Mouse (Mus musculus) neural tube, embryonic 11.5 days (tissue): ENCODE measurements around the gene Btrc. TPM values are rescaled to one million over a fixed set of nuclear protein-coding genes. Genes with fewer than 3 reads are reported as not detected.
A peak's percentile ranks its signal among the peaks of the same experiment; 100 is the strongest.
"Not testable (repeated sequence)": the region's sequence is repeated elsewhere in the genome, so short reads cannot be mapped to it uniquely, and the experiment has no call there.

Experiments
- ATAC-seq: fragments of 200-750 bp; cut with Nextera tagmentation; 2 replicates; pipeline ENCODE4 v1.8.0; 2017; ENCODE audit warnings: moderate number of reproducible peaks, mild to moderate bottlenecking, moderate TSS enrichment, moderate library complexity; ENCODE audit not compliant: insufficient read depth, low FRiP score, low TSS enrichment
- DNase-seq: peaks from one replicate; pipeline ENCODE4 v3.0.0-alpha.2; 2015; ENCODE audit warnings: low spot score
- H3K27ac ChIP-seq: fragments of 300-500 bp; sonication (generic); 2 replicates; pipeline ENCODE4 v1.5.1; 2014; ENCODE audit warnings: low read depth, mild to moderate bottlenecking, low read length
- H3K27me3 ChIP-seq: fragments of 300-500 bp; sonication (generic); 2 replicates; pipeline ENCODE4 v1.6.1; 2014; ENCODE audit warnings: mild to moderate bottlenecking, low read length, mixed read lengths; ENCODE audit not compliant: control insufficient read depth, insufficient read depth
- H3K36me3 ChIP-seq: fragments of 300-500 bp; sonication (generic); 2 replicates; pipeline ENCODE4 v1.6.1; 2014; ENCODE audit warnings: mild to moderate bottlenecking, low read length, moderate library complexity, mixed read lengths; ENCODE audit not compliant: control insufficient read depth, insufficient read depth
- H3K4me1 ChIP-seq: fragments of 300-500 bp; sonication (generic); 2 replicates; pipeline ENCODE4 v1.6.1; 2014; ENCODE audit warnings: low read length, mixed read lengths; ENCODE audit not compliant: control insufficient read depth, insufficient read depth
- H3K4me2 ChIP-seq: fragments of 300-500 bp; sonication (generic); 2 replicates; pipeline ENCODE4 v1.6.1; 2014; ENCODE audit warnings: low read depth, mild to moderate bottlenecking, moderate library complexity
- H3K4me3 ChIP-seq: fragments of 300-500 bp; sonication (generic); 2 replicates; pipeline ENCODE4 v1.5.1; 2014; ENCODE audit warnings: low read depth, low read length
- H3K9ac ChIP-seq: fragments of 300-500 bp; sonication (generic); 2 replicates; pipeline ENCODE4 v1.6.1; 2014; ENCODE audit warnings: mild to moderate bottlenecking, low read length
- H3K9me3 ChIP-seq: fragments of 300-500 bp; sonication (generic); 2 replicates; pipeline ENCODE4 v1.6.1; 2016; ENCODE audit warnings: low read length; ENCODE audit not compliant: control insufficient read depth
- WGBS: fragments of 180-500 bp; shearing (Covaris S2); extraction: QIAGEN DNeasy Blood & Tissue Kit; methylation state at CpG from one replicate; pipeline ENCODE4 v1.1.7; 2014; 5-methylcytosine and 5-hydroxymethylcytosine counted together
- polyA plus RNA-seq: library from polyadenylated mRNA; unstranded; fragments of >200 nt; fragmentation: Nextera tagmentation; extraction: Ambion mirVana; gene quantifications from 2 replicates; pipeline ENCODE4 v1.2.1, GENCODE M21; 2014

The Btrc gene
- polyA plus RNA-seq, 1 experiment from 2014 or later, result 68.4 TPM

DNA sequence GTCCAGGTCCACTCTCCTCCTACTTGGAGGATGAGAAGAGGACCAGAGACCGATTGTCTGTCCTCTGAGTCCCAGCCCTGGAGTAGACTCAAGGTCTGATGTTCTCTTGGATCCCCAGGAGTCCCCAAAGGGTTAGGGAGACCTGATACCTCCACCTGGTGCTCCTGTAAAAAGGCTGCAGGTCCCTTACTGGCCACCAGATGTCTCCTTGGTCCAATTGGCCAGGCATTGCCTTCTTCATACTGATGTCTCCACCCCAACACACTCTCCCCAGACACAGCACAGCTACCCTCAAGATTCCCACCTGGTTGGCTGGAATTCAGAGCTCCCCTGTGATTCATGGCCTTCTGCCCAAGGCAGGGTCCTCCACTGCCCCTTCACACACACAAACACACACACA, 174.0 kb downstream of the Btrc start:
- Histone ChIP-seq H3K4me3 (no peak overlapping the region), H3K9ac (no peak overlapping the region), H3K36me3 (no peaks in the 10 kb centered on the region), H3K9me3 (no peaks in the 10 kb centered on the region), H3K27me3 (peaks cover 25% of the 10 kb centered on the region), H3K27ac (no peak overlapping the region), H3K4me1 (peaks cover 24% of the 10 kb centered on the region), H3K4me2 (no peak overlapping the region)
- ATAC-seq, result no peak
- DNase-seq, result no peak
- 50% methylated on average over 1 of the region's 1 CpGs for WGBS

DNA sequence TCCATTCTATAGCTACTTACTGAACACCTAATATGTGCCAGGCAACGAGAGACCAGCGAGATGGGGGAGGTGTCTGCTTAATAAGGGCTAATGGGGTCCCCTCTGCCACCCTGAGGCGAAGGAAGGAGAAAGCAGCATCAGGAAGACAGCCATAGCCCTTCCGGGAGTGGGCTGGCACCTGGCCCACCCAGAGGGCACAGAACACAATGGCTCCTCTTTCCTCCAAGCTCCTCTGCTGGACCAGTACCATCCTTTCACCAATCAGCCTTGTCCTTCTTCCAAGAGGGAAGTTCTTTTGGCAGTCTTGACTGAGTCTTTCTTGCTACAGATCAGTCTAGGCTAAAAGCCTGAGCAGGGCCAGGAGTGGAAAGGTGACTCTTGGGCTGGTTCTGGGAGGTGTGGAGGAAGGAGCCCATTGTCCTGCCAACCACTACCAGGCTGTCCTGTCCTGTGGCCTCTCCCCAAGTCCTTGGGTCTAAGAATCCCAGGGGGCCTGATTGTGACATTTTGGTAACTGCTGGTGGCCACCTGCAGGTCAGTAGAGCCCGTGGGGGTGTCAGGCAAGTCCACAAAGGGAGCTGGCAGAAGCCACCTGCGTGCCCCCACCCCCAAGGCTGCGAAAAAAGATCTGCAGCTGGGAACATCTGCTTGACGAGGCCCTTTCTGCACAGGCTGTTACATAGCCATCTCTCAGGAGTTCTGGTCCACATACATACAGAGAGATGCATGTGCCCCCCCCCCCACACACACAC, 177.3 kb downstream of the Btrc start:
- Histone ChIP-seq H3K9ac (0 out of 2 replicates have a peak overlapping the region, but pooled peaks have one; percentile 48), H3K4me2 (peak overlapping the region; percentile 58), H3K4me1 (peaks cover 21% of the 10 kb centered on the region), H3K9me3 (no peaks in the 10 kb centered on the region), H3K36me3 (no peaks in the 10 kb centered on the region), H3K4me3 (peak overlapping the region; percentile 32; the same call in 1 of the 2 replicates), H3K27me3 (peaks cover 46% of the 10 kb centered on the region), H3K27ac (no peak overlapping the region)
- 0 out of 2 replicates have a peak, but pooled peaks have one; percentile 17 for ATAC-seq
- DNase-seq, result no peak
- WGBS, result 32% methylated on average over 8 of the region's 8 CpGs

DNA sequence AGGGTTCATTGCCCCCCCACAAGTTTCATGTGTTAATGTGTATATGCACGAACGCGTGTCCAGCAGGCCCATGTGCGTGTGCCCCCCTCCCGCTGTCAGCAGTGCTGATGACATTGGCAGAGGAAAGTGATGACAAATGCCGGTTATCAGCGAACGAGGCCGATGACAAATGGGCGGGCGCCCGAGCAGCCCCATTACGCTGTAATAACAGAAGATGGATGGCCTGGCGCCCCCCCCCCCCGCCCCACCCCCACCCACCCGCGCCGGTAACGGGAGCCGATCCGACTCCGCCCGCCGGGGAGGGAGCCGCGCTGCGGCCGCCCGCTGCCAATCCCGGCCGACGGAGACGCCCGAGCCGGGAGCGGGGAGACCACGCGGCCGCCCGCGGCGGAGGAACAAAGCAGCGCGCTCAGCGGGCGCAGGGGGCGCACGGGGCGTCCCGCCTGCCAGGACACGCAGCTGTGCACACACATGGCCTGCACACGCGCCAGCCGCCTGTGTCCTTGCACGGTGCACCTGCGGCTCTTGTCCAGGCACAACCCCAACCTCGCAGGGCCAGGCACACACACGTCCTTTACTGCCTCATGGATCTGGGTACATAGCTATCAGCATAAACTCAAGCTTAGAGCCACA, 178.0 kb downstream of the Btrc start:
- Histone ChIP-seq H3K4me2 (peak overlapping the region; percentile 58), H3K27ac (peak overlapping the region; percentile 67; the same call in 1 of the 2 replicates), H3K27me3 (peaks cover 52% of the 10 kb centered on the region), H3K4me1 (peaks cover 21% of the 10 kb centered on the region), H3K9ac (peak overlapping the region; percentile 48), H3K36me3 (no peaks in the 10 kb centered on the region), H3K4me3 (peak overlapping the region; percentile 32), H3K9me3 (no peaks in the 10 kb centered on the region)
- peak; percentile 62; the same call in 1 of the 2 replicates for ATAC-seq
- WGBS, result under 1% methylated on average over 42 of the region's 58 CpGs
- DNase-seq, result peak; percentile 83

GRCm38 (mm10) chr19:45542061-45542460, 178.5 kb downstream of the Btrc start:
- H3K9ac ChIP-seq, result peak overlapping the region; percentile 48
- H3K9me3 ChIP-seq, result no peaks in the 10 kb centered on the region
- 12% methylated on average over 3 of the region's 3 CpGs for WGBS
- peak overlapping the region; percentile 67; the same call in 1 of the 2 replicates for H3K27ac ChIP-seq
- ATAC-seq, result no peak
- peaks cover 52% of the 10 kb centered on the region for H3K27me3 ChIP-seq
- H3K36me3 ChIP-seq, result no peaks in the 10 kb centered on the region
- H3K4me2 ChIP-seq, result peak overlapping the region; percentile 58
- H3K4me3 ChIP-seq, result no peak overlapping the region; the same call in 1 of the 2 replicates
- peaks cover 21% of the 10 kb centered on the region for H3K4me1 ChIP-seq
- DNase-seq, result no peak

- Histone ChIP-seq H3K9ac (no peak overlapping the region), H3K27me3 (peaks cover 50% of the 10 kb centered on the region), H3K4me2 (peak overlapping the region; percentile 52), H3K4me1 (peaks cover 21% of the 10 kb centered on the region), H3K36me3 (no peaks in the 10 kb centered on the region), H3K4me3 (peak overlapping the region; percentile 25), H3K9me3 (no peaks in the 10 kb centered on the region), H3K27ac (no peak overlapping the region)
- ATAC-seq (no peak), DNase-seq (no peak)
- WGBS, result 2% methylated on average over 16 of the region's 26 CpGs
Measured at GRCm38 (mm10) chr19:45544152-45544924, 180.8 kb downstream of the Btrc start.

DNA sequence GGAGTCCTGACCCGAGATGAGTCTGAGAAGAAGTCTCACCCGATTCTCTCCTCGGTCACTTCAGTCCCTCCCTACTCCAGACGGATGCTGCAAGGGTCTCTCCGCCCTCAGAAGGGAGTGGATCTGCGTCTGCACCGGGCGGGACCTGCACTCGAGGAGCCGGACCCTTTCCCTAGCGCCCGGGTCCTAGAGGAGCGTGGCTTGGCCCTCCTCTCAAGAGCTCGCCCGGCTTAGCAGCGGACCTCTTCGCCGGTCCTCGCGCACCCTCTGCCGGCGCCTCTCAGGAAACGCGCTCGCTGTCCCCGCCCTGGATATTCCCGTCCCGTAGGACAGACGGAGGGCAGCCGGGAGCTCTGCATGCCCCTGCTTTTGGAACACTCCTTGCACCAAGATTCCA, 181.4 kb downstream of the Btrc start:
- H3K4me3 ChIP-seq, result peak overlapping the region; percentile 25
- WGBS, result under 1% methylated on average over 30 of the region's 30 CpGs
- H3K27me3 ChIP-seq, result peaks cover 48% of the 10 kb centered on the region
- H3K9me3 ChIP-seq, result no peaks in the 10 kb centered on the region
- DNase-seq (peak; percentile 88), ATAC-seq (peak; percentile 58; the same call in 1 of the 2 replicates)
- no peaks in the 10 kb centered on the region for H3K36me3 ChIP-seq
- H3K4me1 ChIP-seq, result peaks cover 24% of the 10 kb centered on the region
- 0 out of 2 replicates have a peak overlapping the region, but pooled peaks have one; percentile 5 for H3K9ac ChIP-seq
- peak overlapping the region; percentile 52 for H3K4me2 ChIP-seq
- H3K27ac ChIP-seq, result no peak overlapping the region

GRCm38 (mm10) chr19:45548196-45548595, 184.7 kb downstream of the Btrc start:
- not testable (repeated sequence) for H3K4me3 ChIP-seq, H3K36me3 ChIP-seq, H3K9ac ChIP-seq, DNase-seq, H3K9me3 ChIP-seq, H3K27ac ChIP-seq, ATAC-seq, H3K4me1 ChIP-seq, H3K4me2 ChIP-seq
- peaks cover 21% of the 10 kb centered on the region for H3K27me3 ChIP-seq

- Histone ChIP-seq H3K27me3 (peaks cover 13% of the 10 kb centered on the region), H3K9ac (no peak overlapping the region), H3K4me3 (no peak overlapping the region), H3K4me2 (no peak overlapping the region), H3K9me3 (no peaks in the 10 kb centered on the region), H3K36me3 (peaks cover 4% of the 10 kb centered on the region; the same call in 1 of the 2 replicates), H3K27ac (0 out of 2 replicates have a peak overlapping the region, but pooled peaks have one; percentile 20), H3K4me1 (peaks cover 6% of the 10 kb centered on the region; the same call in 1 of the 2 replicates)
- 61% methylated on average over 23 of the region's 23 CpGs for WGBS
- DNase-seq (no peak), ATAC-seq (no peak)
Measured at GRCm38 (mm10) chr19:45549128-45549915, 185.8 kb downstream of the Btrc start.
